In genomic region chr1:88263778-88264177, GRCm38 (mm10) we compare ENCODE assay signal across 42 mouse cellular contexts. TPM values are rescaled to one million over a fixed set of nuclear protein-coding genes. Genes with fewer than 3 reads are reported as not detected.
"Had no signal": no experiment of that assay in that cellular context is flagged by ENCODE, and none has a peak within 500 bp of the region (broad histone marks: within the 10 kb centered on the region; RNA-seq: fewer than 3 reads in every experiment).

No protein-coding gene starts in this region.

- H3K9me3 ChIP-seq: heart, embryonic 13.5 days; heart, embryonic 15.5 days; hindbrain, embryonic 13.5 days; hindbrain, embryonic 15.5 days; kidney, embryonic 15.5 days; limb, embryonic 15.5 days; liver, embryonic 12.5 days had no signal

- H3K4me3 ChIP-seq: heart, embryonic 13.5 days; heart, embryonic 15.5 days; hindbrain, embryonic 13.5 days; hindbrain, embryonic 15.5 days; kidney, embryonic 15.5 days; limb, embryonic 13.5 days; limb, embryonic 15.5 days; liver, embryonic 12.5 days had no signal

- H3K4me1 ChIP-seq: hindbrain, embryonic 15.5 days had no signal

- DNase-seq: gastrocnemius, postnatal 14 days; gastrocnemius, postnatal 36 days; heart, adult 11 months; heart, postnatal 14 days; heart, postnatal 36 days; kidney, adult 11 months; kidney, adult 2 months; kidney, adult 9 months; kidney, postnatal 14 days; kidney, postnatal 36 days; layer of hippocampus, adult 9-11 months; layer of hippocampus, postnatal 36 days; left cerebral cortex, postnatal 4 days had no signal

- H3K27me3 ChIP-seq: heart, embryonic 13.5 days; heart, embryonic 15.5 days; hindbrain, embryonic 13.5 days; hindbrain, embryonic 15.5 days; kidney, embryonic 15.5 days; limb, embryonic 13.5 days; limb, embryonic 15.5 days; liver, embryonic 12.5 days had no signal

- H3K27ac ChIP-seq: heart, embryonic 13.5 days; heart, embryonic 15.5 days; hindbrain, embryonic 13.5 days; hindbrain, embryonic 15.5 days; hindbrain, postnatal 0 days; kidney, embryonic 15.5 days; kidney, postnatal 0 days; limb, embryonic 13.5 days; limb, embryonic 15.5 days; liver, embryonic 12.5 days; liver, embryonic 14.5 days had no signal

RNA-seq across cellular contexts. Expression of gene Trpm8, which starts 13.7 kb away (rescaled TPM):
- total RNA-seq: gastrocnemius, adult 18-20 months; gastrocnemius, adult 8-10 months; gastrocnemius, postnatal 14 days; gastrocnemius, postnatal 36 days; heart, adult 8-10 months; heart, postnatal 14 days; heart, postnatal 36 days; hematopoietic stem cell, adult 5-6 weeks had no signal
- polyA plus RNA-seq: gonadal fat pad, adult 2 months; heart, embryonic 15.5 days; heart, postnatal 0 days; hindbrain, embryonic 11.5 days; intestine, embryonic 14.5 days; kidney, adult 2 months; kidney, embryonic 15.5 days; kidney, postnatal 0 days; large intestine, adult 2 months; limb, embryonic 11.5 days; limb, embryonic 13.5 days; limb, embryonic 15.5 days; liver, embryonic 12.5 days; liver, embryonic 14.5 days had no signal

RNA-seq across cellular contexts. Expression of gene Mroh2a, which starts 37.0 kb away (rescaled TPM):
- total RNA-seq: gastrocnemius, adult 18-20 months; gastrocnemius, adult 8-10 months; gastrocnemius, postnatal 14 days; gastrocnemius, postnatal 36 days; heart, postnatal 36 days had no signal

RNA-seq across cellular contexts. Expression of gene Ugt1a1, which starts 52.0 kb away (rescaled TPM):
- total RNA-seq: gastrocnemius, postnatal 36 days; heart, adult 8-10 months; heart, postnatal 14 days; heart, postnatal 36 days; hematopoietic stem cell, adult 5-6 weeks; layer of hippocampus, adult 18-20 months; layer of hippocampus, adult 8-10 months; layer of hippocampus, postnatal 14 days; layer of hippocampus, postnatal 36 days; left cerebral cortex, adult 18-20 months; left cerebral cortex, postnatal 10 days; left cerebral cortex, postnatal 25 days had no signal
- polyA plus RNA-seq: heart, embryonic 11.5 days; heart, embryonic 13.5 days; heart, embryonic 15.5 days; hindbrain, embryonic 11.5 days; hindbrain, embryonic 13.5 days; hindbrain, embryonic 15.5 days; limb, embryonic 11.5 days; liver, embryonic 12.5 days had no signal

RNA-seq across cellular contexts. Expression of gene Dnajb3, which starts 58.2 kb away (rescaled TPM):
- total RNA-seq: gastrocnemius, adult 18-20 months; gastrocnemius, adult 8-10 months; gastrocnemius, postnatal 36 days; hematopoietic stem cell, adult 5-6 weeks; liver, adult 2 months had no signal
- polyA plus RNA-seq: liver, adult 2 months had no signal
